Mouse (Mus musculus): ENCODE data around the gene Irak2. TPM values are rescaled to one million over a fixed set of nuclear protein-coding genes. Genes with fewer than 3 reads are reported as not detected.

The Irak2 gene
- polyA plus RNA-seq, 1 experiment from 2014 or later: 3.0 TPM

- H3K36me3 ChIP-seq: no peaks in the 10 kb centered on the region
- no peaks in the 10 kb centered on the region for H3K9me3 ChIP-seq (replicated peaks)
- DNase-seq (ENCODE audit: low spot score): no peak
- H3K27me3 ChIP-seq (ENCODE audit: low read depth, poor library complexity, severe bottlenecking): no peaks in the 10 kb centered on the region
- no peak overlapping the region for H3K4me3 ChIP-seq
- H3K4me1 ChIP-seq: peaks cover 7% of the 10 kb centered on the region; the same call in 1 of the 2 replicates
- H3K27ac ChIP-seq (replicated peaks): no peak overlapping the region
- WGBS: 81% methylated on average over 14 of the region's 14 CpGs
These were observed 40.2 kb downstream of the Irak2 start for GRCm38 (mm10) chr6:113678246-113679012.

GRCm38 (mm10) chr6:113679993-113680566 is 41.8 kb downstream of the Irak2 start:
- H3K9me3 ChIP-seq (replicated peaks): no peaks in the 10 kb centered on the region
- no peaks in the 10 kb centered on the region for H3K36me3 ChIP-seq
- H3K4me3 ChIP-seq: no peak overlapping the region
- WGBS: 85% methylated on average over 9 of the region's 9 CpGs
- DNase-seq (ENCODE audit: low spot score): no peak
- H3K4me1 ChIP-seq: peaks cover 7% of the 10 kb centered on the region; the same call in 1 of the 2 replicates
- H3K27me3 ChIP-seq (ENCODE audit: low read depth, poor library complexity, severe bottlenecking): no peaks in the 10 kb centered on the region
- H3K27ac ChIP-seq (replicated peaks): no peak overlapping the region

DNA sequence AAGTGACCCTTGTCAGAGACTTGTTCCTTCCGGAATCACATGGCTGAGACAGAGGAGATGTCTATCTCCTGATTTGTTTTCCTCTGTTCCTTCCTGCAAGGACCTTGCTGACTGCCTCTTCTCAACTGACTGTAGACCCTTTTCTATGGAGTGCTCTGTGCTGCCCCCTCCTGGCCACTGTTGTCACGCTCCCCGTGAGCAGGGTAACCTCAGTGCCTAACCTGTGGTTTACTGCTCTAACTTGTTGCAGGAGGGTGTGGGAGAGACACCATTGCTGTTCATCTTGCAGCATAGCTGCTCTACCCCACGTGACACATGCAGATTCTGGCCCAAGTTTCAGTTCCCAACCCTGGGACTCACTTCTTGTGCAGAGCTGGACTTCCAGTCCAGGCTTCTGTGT is 43.0 kb downstream of the Irak2 start:
- Histone ChIP-seq H3K27me3 (ENCODE audit: low read depth, poor library complexity, severe bottlenecking) (no peaks in the 10 kb centered on the region), H3K9me3 (replicated peaks) (no peaks in the 10 kb centered on the region), H3K27ac (replicated peaks) (no peak overlapping the region), H3K4me1 (peaks cover 7% of the 10 kb centered on the region; the same call in 1 of the 2 replicates), H3K36me3 (no peaks in the 10 kb centered on the region), H3K4me3 (no peak overlapping the region)
- WGBS: 20% methylated on average over 4 of the region's 4 CpGs
- DNase-seq (ENCODE audit: low spot score): peak; percentile 75

DNA sequence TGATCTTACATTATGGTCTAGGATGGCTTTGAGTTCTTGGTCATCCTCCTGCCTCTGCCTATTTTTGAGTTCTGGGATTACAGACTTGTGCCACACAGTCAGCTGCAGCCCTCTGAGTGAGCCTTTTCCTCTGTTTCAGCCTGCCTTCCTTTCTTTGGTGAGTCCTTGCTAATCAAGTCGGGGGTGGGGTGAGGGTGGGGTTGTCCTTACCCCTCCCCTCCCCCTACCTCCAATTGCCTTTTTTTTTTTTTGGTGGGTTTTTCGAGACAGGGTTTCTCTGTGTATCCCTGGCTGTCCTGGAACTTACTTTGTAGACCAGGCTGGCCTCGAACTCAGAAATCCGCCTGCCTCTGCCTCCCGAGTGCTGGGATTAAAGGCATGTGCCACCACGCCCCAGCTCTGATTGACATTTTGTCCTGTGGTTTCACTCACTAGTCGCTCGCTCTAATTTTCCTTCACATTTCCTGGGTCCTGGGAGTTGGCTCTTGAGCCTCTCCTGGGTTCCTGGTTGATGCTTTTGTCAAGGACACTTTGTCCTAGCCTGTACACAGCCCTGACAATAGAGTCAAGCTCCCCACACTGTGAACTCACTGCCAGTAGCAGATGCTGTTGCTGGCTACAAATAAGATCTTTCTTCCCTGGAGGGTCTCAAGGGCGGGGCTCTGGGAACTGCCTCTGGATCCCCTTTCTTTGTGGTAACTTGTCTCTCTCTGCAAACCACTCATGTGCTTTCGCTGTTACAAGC is 45.0 kb downstream of the Irak2 start:
- no peak overlapping the region for H3K27ac ChIP-seq (replicated peaks)
- 88% methylated on average over 10 of the region's 10 CpGs for WGBS

GRCm38 (mm10) chr6:113686551-113687125 is 48.4 kb downstream of the Irak2 start:
- H3K27me3 ChIP-seq (ENCODE audit: low read depth, poor library complexity, severe bottlenecking): no peaks in the 10 kb centered on the region
- 43% methylated on average over 8 of the region's 8 CpGs for WGBS
- H3K9me3 ChIP-seq (replicated peaks): no peaks in the 10 kb centered on the region
- no peak overlapping the region for H3K4me3 ChIP-seq
- H3K27ac ChIP-seq (replicated peaks): no peak overlapping the region
- DNase-seq (ENCODE audit: low spot score): no peak
- peaks cover 23% of the 10 kb centered on the region for H3K4me1 ChIP-seq
- H3K36me3 ChIP-seq: no peaks in the 10 kb centered on the region

More for the DNA sequence above, 45.0 kb downstream of the Irak2 start:
- Histone ChIP-seq H3K27me3 (ENCODE audit: low read depth, poor library complexity, severe bottlenecking) (no peaks in the 10 kb centered on the region), H3K36me3 (no peaks in the 10 kb centered on the region), H3K4me1 (peaks cover 12% of the 10 kb centered on the region), H3K9me3 (replicated peaks) (no peaks in the 10 kb centered on the region), H3K4me3 (no peak overlapping the region)
- no peak for DNase-seq (ENCODE audit: low spot score)

GRCm38 (mm10) chr6:113690008-113690399 is 51.7 kb downstream of the Irak2 start:
- H3K36me3 ChIP-seq: no peaks in the 10 kb centered on the region
- no peaks in the 10 kb centered on the region; the same call in 1 of the 2 replicates for H3K27me3 ChIP-seq (ENCODE audit: low read depth, poor library complexity, severe bottlenecking)
- H3K4me3 ChIP-seq: peak overlapping the region; percentile 5; the same call in 1 of the 2 replicates
- DNase-seq (ENCODE audit: low spot score): peak; percentile 38
- peak overlapping the region; percentile 81 for H3K27ac ChIP-seq (replicated peaks)
- H3K4me1 ChIP-seq: peaks cover 23% of the 10 kb centered on the region
- H3K9me3 ChIP-seq (replicated peaks): no peaks in the 10 kb centered on the region
- WGBS: 33% methylated on average over 7 of the region's 7 CpGs

DNA sequence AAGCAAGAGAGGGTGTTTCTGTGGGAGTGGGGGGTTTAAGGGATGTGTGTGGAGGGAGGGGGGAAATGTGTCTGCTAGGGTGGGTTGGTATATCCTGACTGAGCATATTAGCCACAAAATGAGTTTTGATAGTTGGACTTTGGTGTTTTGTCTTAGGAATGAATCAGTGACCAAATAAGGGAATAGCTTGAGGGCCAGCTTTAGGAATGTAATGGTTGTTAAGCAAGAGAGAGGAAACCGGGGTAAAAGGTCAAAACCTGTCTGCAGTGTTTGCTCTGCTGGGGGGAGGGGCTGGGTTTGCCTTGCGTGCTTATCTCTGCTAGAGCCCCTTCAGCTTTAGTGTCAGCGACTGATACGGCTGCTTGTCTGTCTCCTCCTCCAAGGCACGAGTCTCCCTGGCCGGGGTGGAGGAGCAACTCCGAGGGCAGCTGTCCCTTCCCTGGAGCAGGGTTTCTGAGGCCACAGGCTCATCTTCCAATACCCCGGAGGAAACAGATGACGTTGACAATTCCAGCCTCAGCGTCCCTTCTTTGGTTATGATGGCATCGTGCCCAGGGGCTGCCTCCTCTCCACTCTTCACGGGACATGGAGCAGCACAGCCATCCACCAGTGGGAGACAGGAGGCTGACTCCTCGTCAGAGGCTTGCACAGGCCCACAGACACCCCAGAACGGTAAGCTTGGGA is 52.3 kb downstream of the Irak2 start:
- Histone ChIP-seq H3K27me3 (ENCODE audit: low read depth, poor library complexity, severe bottlenecking) (no peaks in the 10 kb centered on the region; the same call in 1 of the 2 replicates), H3K27ac (replicated peaks) (peak overlapping the region; percentile 81), H3K4me3 (peak overlapping the region; percentile 30), H3K9me3 (replicated peaks) (no peaks in the 10 kb centered on the region), H3K4me1 (peaks cover 23% of the 10 kb centered on the region), H3K36me3 (no peaks in the 10 kb centered on the region)
- DNase-seq (ENCODE audit: low spot score): peak; percentile 65
- WGBS: 15% methylated on average over 14 of the region's 14 CpGs

DNA sequence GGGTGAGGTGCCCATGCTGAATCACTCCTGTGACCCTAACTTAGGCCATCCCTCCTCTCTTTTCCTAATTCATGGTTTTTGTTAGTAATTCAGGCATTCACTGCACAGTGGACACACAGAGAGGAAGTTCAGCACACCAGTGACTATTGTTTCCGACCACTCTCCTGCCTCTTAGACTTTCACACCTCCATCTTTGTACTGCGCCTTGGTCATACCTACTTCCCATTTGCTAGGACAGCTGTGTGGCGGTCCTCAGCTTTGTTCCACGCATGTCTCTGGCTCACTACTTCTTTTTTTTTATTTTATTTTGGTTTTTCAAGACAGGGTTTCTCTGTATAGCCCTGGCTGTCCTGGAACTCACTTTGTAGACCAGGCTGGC is 52.8 kb downstream of the Irak2 start:
- H3K36me3 ChIP-seq: no peaks in the 10 kb centered on the region
- H3K27me3 ChIP-seq (ENCODE audit: low read depth, poor library complexity, severe bottlenecking): no peaks in the 10 kb centered on the region; the same call in 1 of the 2 replicates
- peak overlapping the region; percentile 81 for H3K27ac ChIP-seq (replicated peaks)
- H3K9me3 ChIP-seq (replicated peaks): no peaks in the 10 kb centered on the region
- peak overlapping the region; percentile 30 for H3K4me3 ChIP-seq
- peaks cover 25% of the 10 kb centered on the region for H3K4me1 ChIP-seq
- no peak for DNase-seq (ENCODE audit: low spot score)
- WGBS: 85% methylated on average over 4 of the region's 4 CpGs

- DNase-seq (ENCODE audit: low spot score): no peak
- WGBS: 85% methylated on average over 5 of the region's 5 CpGs
- Histone ChIP-seq H3K4me1 (peaks cover 29% of the 10 kb centered on the region), H3K27ac (replicated peaks) (no peak overlapping the region), H3K27me3 (ENCODE audit: low read depth, poor library complexity, severe bottlenecking) (no peaks in the 10 kb centered on the region; the same call in 1 of the 2 replicates), H3K36me3 (no peaks in the 10 kb centered on the region), H3K4me3 (no peak overlapping the region), H3K9me3 (replicated peaks) (no peaks in the 10 kb centered on the region)
These were observed 54.4 kb downstream of the Irak2 start for GRCm38 (mm10) chr6:113692661-113693133.

DNA sequence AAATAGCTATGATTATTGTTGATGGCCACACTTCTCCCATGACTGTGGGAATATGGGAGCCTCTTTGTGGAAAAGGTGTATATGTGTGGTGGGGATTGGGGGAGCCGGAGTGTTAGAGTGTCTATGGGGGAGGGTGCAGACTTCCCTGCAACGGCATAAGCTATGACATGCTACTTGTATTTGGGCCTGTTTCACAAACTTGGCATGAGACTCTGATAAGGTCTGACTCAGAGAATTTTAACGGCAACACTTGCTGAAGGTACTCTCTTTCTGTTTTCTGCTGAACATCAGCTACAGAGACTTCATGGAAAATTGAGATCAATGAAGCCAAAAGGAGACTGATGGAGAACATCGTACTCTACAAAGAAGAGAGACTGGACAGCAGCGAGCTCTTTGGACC is 55.1 kb downstream of the Irak2 start:
- no peak overlapping the region for H3K27ac ChIP-seq (replicated peaks)
- peaks cover 35% of the 10 kb centered on the region for H3K4me1 ChIP-seq
- DNase-seq (ENCODE audit: low spot score): no peak
- H3K9me3 ChIP-seq (replicated peaks): no peaks in the 10 kb centered on the region
- H3K27me3 ChIP-seq (ENCODE audit: low read depth, poor library complexity, severe bottlenecking): no peaks in the 10 kb centered on the region; the same call in 1 of the 2 replicates
- H3K4me3 ChIP-seq: no peak overlapping the region
- no peaks in the 10 kb centered on the region for H3K36me3 ChIP-seq
- WGBS: 96% methylated on average over 5 of the region's 5 CpGs

GRCm38 (mm10) chr6:113695203-113695602 is 56.9 kb downstream of the Irak2 start:
- Histone ChIP-seq H3K27ac (replicated peaks) (no peak overlapping the region), H3K9me3 (replicated peaks) (no peaks in the 10 kb centered on the region), H3K4me3 (no peak overlapping the region), H3K36me3 (peaks cover 10% of the 10 kb centered on the region), H3K4me1 (peaks cover 41% of the 10 kb centered on the region), H3K27me3 (ENCODE audit: low read depth, poor library complexity, severe bottlenecking) (no peaks in the 10 kb centered on the region; the same call in 1 of the 2 replicates)
- 74% methylated on average over 1 of the region's 1 CpGs for WGBS
- no peak for DNase-seq (ENCODE audit: low spot score)

Data from midbrain, embryonic 10.5 days (tissue).